Mouse (Mus musculus) layer of hippocampus, postnatal 14 days (tissue): ENCODE measurements around the gene Kmt5b. TPM values are rescaled to one million over a fixed set of nuclear protein-coding genes. Genes with fewer than 3 reads are reported as not detected.

Experiments
- DNase-seq, 2 experiments: peaks; one replicate each; pipeline ENCODE4 v3.0.0; 2021 to 2022; ENCODE audit warnings: low spot score in 2 of 2, mixed read lengths in 1 of 2
- total RNA-seq, 2 experiments: library from RNA; stranded (reverse); gene quantifications; 2 replicates each; pipeline ENCODE4 v1.2.3; 2021

The Kmt5b gene
- total RNA-seq, 2 experiments from 2014 or later, result 59.0 to 61.5 TPM

GRCm38 (mm10) chr19:3767781-3768696 lies 818 bp downstream of the Kmt5b start:
- peak; percentile 88 to 95 for DNase-seq

GRCm38 (mm10) chr19:3768697-3769383 lies 1.6 kb downstream of the Kmt5b start:
- peak in 1 of 2 experiments; percentile 90 for DNase-seq

- DNase-seq, result no peak
Measured at GRCm38 (mm10) chr19:3769533-3769932, 2.3 kb downstream of the Kmt5b start.

- DNase-seq, result no peak
Measured at GRCm38 (mm10) chr19:3774159-3774558, 6.9 kb downstream of the Kmt5b start.

GRCm38 (mm10) chr19:3778713-3779112 lies 11.5 kb downstream of the Kmt5b start:
- no peak for DNase-seq

GRCm38 (mm10) chr19:3790077-3790476 lies 22.9 kb downstream of the Kmt5b start:
- DNase-seq, result no peak

GRCm38 (mm10) chr19:3805526-3805925 lies 38.3 kb downstream of the Kmt5b start:
- DNase-seq, result no peak

GRCm38 (mm10) chr19:3810536-3811233 lies 43.5 kb downstream of the Kmt5b start:
- DNase-seq, result no peak

GRCm38 (mm10) chr19:3814461-3814860 lies 47.2 kb downstream of the Kmt5b start:
- no peak for DNase-seq

GRCm38 (mm10) chr19:3815824-3816223 lies 48.6 kb downstream of the Kmt5b start:
- DNase-seq, result no peak

GRCm38 (mm10) chr19:3819080-3819479 lies 51.9 kb downstream of the Kmt5b start:
- no peak for DNase-seq

- DNase-seq, result no peak
Measured at GRCm38 (mm10) chr19:3819899-3820444, 52.8 kb downstream of the Kmt5b start.

- no peak for DNase-seq
Measured at GRCm38 (mm10) chr19:3825044-3825443, 57.8 kb downstream of the Kmt5b start.

GRCm38 (mm10) chr19:3829863-3830262 lies 62.6 kb downstream of the Kmt5b start:
- DNase-seq, result no peak

GRCm38 (mm10) chr19:3831716-3832115 lies 64.5 kb downstream of the Kmt5b start:
- no peak for DNase-seq

GRCm38 (mm10) chr19:3832851-3833353 lies 65.7 kb downstream of the Kmt5b start:
- DNase-seq, result no peak

- DNase-seq, result no peak
Measured at GRCm38 (mm10) chr19:3834301-3834700, 67.1 kb downstream of the Kmt5b start.

GRCm38 (mm10) chr19:3836791-3837190 lies 69.6 kb downstream of the Kmt5b start:
- no peak for DNase-seq

- DNase-seq, result no peak
Measured at GRCm38 (mm10) chr19:3838931-3839330, 71.7 kb downstream of the Kmt5b start.

- no peak for DNase-seq
Measured at GRCm38 (mm10) chr19:3839686-3840085, 72.5 kb downstream of the Kmt5b start.

GRCm38 (mm10) chr19:3840214-3840651 lies 73.0 kb downstream of the Kmt5b start:
- no peak for DNase-seq
